ENCODE assay signal across 14 mouse cellular contexts in genomic region chr12:39527216-39527600, GRCm38 (mm10).
"Had no signal": no experiment of that assay in that cellular context is flagged by ENCODE, and none has a peak within 500 bp of the region (broad histone marks: within the 10 kb centered on the region; RNA-seq: fewer than 3 reads in every experiment).

No protein-coding gene starts in this region.

- H3K4me1 ChIP-seq: limb, embryonic 15.5 days; liver, embryonic 12.5 days; neural tube, embryonic 13.5 days had no signal

- H3K4me3 ChIP-seq: left cerebral cortex, adult 2 months; limb, embryonic 15.5 days; liver, embryonic 12.5 days; neural tube, embryonic 13.5 days had no signal

- H3K9ac ChIP-seq: limb, embryonic 15.5 days; liver, embryonic 12.5 days; lung, embryonic 14.5 days; neural tube, embryonic 13.5 days had no signal

- ATAC-seq: liver, embryonic 12.5 days had no signal

- H3K27me3 ChIP-seq: limb, embryonic 15.5 days; liver, embryonic 12.5 days; neural tube, embryonic 13.5 days had no signal

- DNase-seq: kidney, adult 11 months; kidney, adult 9 months; kidney, postnatal 14 days; lung, embryonic 14.5 days; lung, postnatal 14 days; retina, postnatal 1 day; right cerebral cortex, postnatal 4 days; spleen, adult 18-20 months; thymus, adult 2 months; thymus, postnatal 25 days had no signal

- H3K36me3 ChIP-seq: limb, embryonic 15.5 days; liver, embryonic 12.5 days; neural tube, embryonic 13.5 days had no signal

- H3K4me2 ChIP-seq: limb, embryonic 15.5 days; liver, embryonic 12.5 days; lung, embryonic 14.5 days; neural tube, embryonic 13.5 days had no signal

- H3K9me3 ChIP-seq: limb, embryonic 15.5 days; liver, embryonic 12.5 days; neural tube, embryonic 13.5 days had no signal

- H3K27ac ChIP-seq: left cerebral cortex, adult 2 months; limb, embryonic 15.5 days; liver, embryonic 12.5 days; neural tube, embryonic 13.5 days had no signal
